In genomic region chr1:179240663-179241279, GRCm38 (mm10) we compare ENCODE assay signal across 29 mouse cellular contexts.
DNase-seq lines count a peak whose midpoint lies in the region; ATAC-seq and TF ChIP-seq lines count a peak whose summit lies in the region.
"Had no signal": no experiment of that assay in that cellular context is flagged by ENCODE, and none has a peak within 500 bp of the region (broad histone marks: within the 10 kb centered on the region; RNA-seq: fewer than 3 reads in every experiment).

No protein-coding gene starts in this region.

- no peak overlapping the region for H3K4me2 ChIP-seq in hindbrain, embryonic 15.5 days
- no peak overlapping the region for H3K4me2 ChIP-seq in hindbrain, postnatal 0 days (ENCODE audit: low read depth, low read length)
- H3K4me2 ChIP-seq: embryonic facial prominence, embryonic 13.5 days; forebrain, embryonic 12.5 days; heart, embryonic 11.5 days; liver, embryonic 13.5 days; midbrain, embryonic 15.5 days; neural tube, embryonic 13.5 days had no signal

- WGBS in hindbrain, embryonic 15.5 days, result 86% methylated on average over 6 of the region's 6 CpGs
- WGBS in hindbrain, postnatal 0 days, result 82% methylated on average over 6 of the region's 6 CpGs

- TF ChIP-seq CTCF in hindbrain, postnatal 0 days (IDR thresholded peaks at IDR 0.05; ENCODE audit: low read depth), result no peak
- TF ChIP-seq CTCF in MEL (IDR thresholded peaks at IDR 0.05 in 2 of 3, conservative IDR thresholded peaks at IDR 0.05 in 1 of 3; ENCODE audit: control insufficient read depth in 1 of 3, insufficient read depth in 1 of 3, low read depth in 2 of 3, low read length in 3 of 3, poor library complexity in 1 of 3, severe bottlenecking in 1 of 3), result no peak

- no peak overlapping the region for H3K4me3 ChIP-seq in hindbrain, embryonic 15.5 days
- H3K4me3 ChIP-seq in hindbrain, postnatal 0 days (ENCODE audit: low read length), result no peak overlapping the region
- H3K4me3 ChIP-seq in MEL (ENCODE audit: control insufficient read depth in 1 of 2, insufficient read depth in 1 of 2, low read depth in 2 of 2, low read length in 2 of 2), result no peak overlapping the region
- H3K4me3 ChIP-seq: embryonic facial prominence, embryonic 13.5 days; erythroblast, embryonic 14.5 days; forebrain, embryonic 12.5 days; hindbrain, embryonic 10.5 days; liver, embryonic 13.5 days; megakaryocyte, embryonic 14.5 days; midbrain, embryonic 15.5 days; neural tube, embryonic 13.5 days had no signal

- 0 out of 2 replicates have a peak, but pooled peaks have one; percentile 45 for ATAC-seq in hindbrain, embryonic 15.5 days (ENCODE audit: low FRiP score, low read depth)
- ATAC-seq in hindbrain, postnatal 0 days, result no peak
- ATAC-seq: midbrain, embryonic 15.5 days had no signal

- no peak for TF ChIP-seq POLR2A in MEL (IDR thresholded peaks at IDR 0.05; ENCODE audit: control insufficient read depth in 1 of 2, insufficient read depth in 1 of 2, low read depth in 1 of 2, low read length in 2 of 2, poor library complexity in 1 of 2)

- no peak for TF ChIP-seq RAD21 in MEL (IDR thresholded peaks at IDR 0.05; ENCODE audit: low read depth, low read length)

- H3K9ac ChIP-seq in hindbrain, embryonic 15.5 days, result no peak overlapping the region
- no peak overlapping the region for H3K9ac ChIP-seq in hindbrain, postnatal 0 days (replicated peaks; ENCODE audit: low read length)
- H3K9ac ChIP-seq in MEL (ENCODE audit: control insufficient read depth, low read depth, low read length, poor library complexity, severe bottlenecking), result no peak overlapping the region
- H3K9ac ChIP-seq: embryonic facial prominence, embryonic 13.5 days; forebrain, embryonic 12.5 days; liver, embryonic 13.5 days; midbrain, embryonic 15.5 days; neural tube, embryonic 13.5 days had no signal

- no peaks in the 10 kb centered on the region for H3K9me3 ChIP-seq in hindbrain, embryonic 15.5 days
- H3K9me3 ChIP-seq in hindbrain, postnatal 0 days (ENCODE audit: low read length), result no peaks in the 10 kb centered on the region
- H3K9me3 ChIP-seq in MEL (replicated peaks; ENCODE audit: insufficient read depth, low read length), result no peaks in the 10 kb centered on the region
- H3K9me3 ChIP-seq: embryonic facial prominence, embryonic 13.5 days; forebrain, embryonic 12.5 days; hindbrain, embryonic 10.5 days; liver, embryonic 13.5 days; midbrain, embryonic 15.5 days; neural tube, embryonic 13.5 days had no signal

- H3K27ac ChIP-seq in hindbrain, embryonic 15.5 days (replicated peaks), result no peak overlapping the region
- no peak overlapping the region for H3K27ac ChIP-seq in hindbrain, postnatal 0 days
- H3K27ac ChIP-seq in MEL (ENCODE audit: control insufficient read depth, low read depth, low read length), result no peak overlapping the region
- H3K27ac ChIP-seq: embryonic facial prominence, embryonic 13.5 days; forebrain, embryonic 12.5 days; hindbrain, embryonic 10.5 days; liver, embryonic 13.5 days; midbrain, embryonic 15.5 days; neural tube, embryonic 13.5 days had no signal

- no peaks in the 10 kb centered on the region for H3K4me1 ChIP-seq in hindbrain, embryonic 15.5 days (replicated peaks)
- H3K4me1 ChIP-seq in hindbrain, postnatal 0 days (ENCODE audit: insufficient read depth, low read length), result no peaks in the 10 kb centered on the region
- H3K4me1 ChIP-seq in MEL (ENCODE audit: control insufficient read depth in 1 of 2, insufficient read depth in 2 of 2, low read length in 2 of 2), result no peaks in the 10 kb centered on the region
- H3K4me1 ChIP-seq: hindbrain, embryonic 10.5 days; liver, embryonic 13.5 days; megakaryocyte, embryonic 14.5 days; midbrain, embryonic 15.5 days had no signal

- H3K79me2 ChIP-seq in MEL (ENCODE audit: control insufficient read depth, insufficient read depth, low read length, poor library complexity), result no peaks in the 10 kb centered on the region

- H3K36me3 ChIP-seq in hindbrain, embryonic 15.5 days, result no peaks in the 10 kb centered on the region
- no peaks in the 10 kb centered on the region for H3K36me3 ChIP-seq in hindbrain, postnatal 0 days (ENCODE audit: insufficient read depth, low read length)
- H3K36me3 ChIP-seq in MEL (ENCODE audit: control insufficient read depth in 1 of 2, insufficient read depth in 2 of 2, low read length in 2 of 2), result no peaks in the 10 kb centered on the region
- H3K36me3 ChIP-seq: embryonic facial prominence, embryonic 13.5 days; forebrain, embryonic 12.5 days; hindbrain, embryonic 10.5 days; liver, embryonic 13.5 days; midbrain, embryonic 15.5 days; neural tube, embryonic 13.5 days had no signal

- TF ChIP-seq EP300 in MEL (IDR thresholded peaks at IDR 0.05; ENCODE audit: low read depth in 1 of 2, low read length in 2 of 2), result no peak

- DNase-seq in hindbrain, postnatal 0 days (ENCODE audit: low spot score), result no peak
- DNase-seq in MEL (ENCODE audit: low read depth, low spot score), result peak; percentile 11
- DNase-seq in mesoderm, embryonic 11.5 days (ENCODE audit: low read depth, low spot score), result peak; percentile 38
- DNase-seq in thymus, postnatal 36 days, result peak; percentile 15 to 23
- DNase-seq in layer of hippocampus, postnatal 14 days (ENCODE audit: low spot score in 2 of 2), result no peak
- DNase-seq in layer of hippocampus, adult 9-10 months (ENCODE audit: low spot score), result no peak
- no peak for DNase-seq in adrenal gland, postnatal 10 days
- DNase-seq: adrenal gland, adult 2 months; cerebellum, adult 18-20 months; cerebellum, postnatal 25 days; embryo, embryonic 11 days; kidney, adult 8-10 months; kidney, postnatal 10 days; layer of hippocampus, postnatal 36 days; liver, embryonic 13.5 days; lung, adult 2 months; lung, postnatal 14 days; retina, postnatal 1 day; right cerebral cortex, postnatal 25 days; spleen, adult 18-20 months had no signal

- H3K27me3 ChIP-seq in hindbrain, embryonic 15.5 days, result no peaks in the 10 kb centered on the region
- H3K27me3 ChIP-seq in hindbrain, postnatal 0 days (ENCODE audit: insufficient read depth, low read length), result no peaks in the 10 kb centered on the region
- H3K27me3 ChIP-seq in MEL (ENCODE audit: control insufficient read depth in 1 of 2, insufficient read depth in 2 of 2, low read length in 2 of 2), result no peaks in the 10 kb centered on the region
- H3K27me3 ChIP-seq: embryonic facial prominence, embryonic 13.5 days; liver, embryonic 13.5 days; megakaryocyte, embryonic 14.5 days; midbrain, embryonic 15.5 days; neural tube, embryonic 13.5 days had no signal

TF ChIP-seq in MEL, 35 proteins besides CTCF, POLR2A, EP300 and RAD21:
- TF ChIP-seq MAFK (IDR thresholded peaks at IDR 0.05; ENCODE audit: borderline replicate concordance, low read depth, low read length) (no peak), TCF12 (IDR thresholded peaks at IDR 0.05; ENCODE audit: low read depth, low read length) (no peak), USF2 (IDR thresholded peaks at IDR 0.05; ENCODE audit: borderline replicate concordance in 1 of 2, insufficient read depth in 1 of 2, low read depth in 1 of 2, low read length in 2 of 2) (no peak), JUND (IDR thresholded peaks at IDR 0.05; ENCODE audit: low read depth, low read length) (no peak), MYB (IDR thresholded peaks at IDR 0.05; ENCODE audit: low read depth, low read length) (no peak), NRF1 (IDR thresholded peaks at IDR 0.05; ENCODE audit: insufficient read depth, low read depth, low read length, poor library complexity, severe bottlenecking) (no peak), ZKSCAN1 (IDR thresholded peaks at IDR 0.05; ENCODE audit: low read depth, low read length) (no peak), SIN3A (IDR thresholded peaks at IDR 0.05; ENCODE audit: low read length) (no peak), KAT2A (conservative IDR thresholded peaks at IDR 0.05; ENCODE audit: low read depth, low read length) (no peak), POLR2AphosphoS5 (IDR thresholded peaks at IDR 0.05; ENCODE audit: borderline replicate concordance, low read depth, low read length) (no peak), ETS1 (IDR thresholded peaks at IDR 0.05; ENCODE audit: low read depth, low read length) (no peak), MAX (IDR thresholded peaks at IDR 0.05; ENCODE audit: low read length) (no peak), ZMIZ1 (IDR thresholded peaks at IDR 0.05; ENCODE audit: low read depth, low read length) (no peak), TBP (IDR thresholded peaks at IDR 0.05; ENCODE audit: low read depth, low read length) (no peak), CHD1 (IDR thresholded peaks at IDR 0.05; ENCODE audit: low read depth, low read length) (no peak)

Comparison
In these comparisons a context has a peak if more than half of its experiments do, and no peak if none do; other contexts are left out.
1. DNase-seq: peak in MEL (single experiment), mesoderm, embryonic 11.5 days (single experiment) and thymus, postnatal 36 days (2 of 2); none in hindbrain, postnatal 0 days (single experiment), layer of hippocampus, postnatal 14 days (0 of 2), layer of hippocampus, adult 9-10 months (single experiment) and adrenal gland, postnatal 10 days (single experiment).